9 mouse cellular contexts compared by ENCODE assay signal in genomic region chr7:28356981-28357380, GRCm38 (mm10). TPM values are rescaled to one million over a fixed set of nuclear protein-coding genes. Genes with fewer than 3 reads are reported as not detected.
DNase-seq lines count a peak whose midpoint lies in the region; ATAC-seq lines count a peak whose summit lies in the region.
"Had no signal": no experiment of that assay in that cellular context is flagged by ENCODE, and none has a peak within 500 bp of the region (broad histone marks: within the 10 kb centered on the region; RNA-seq: fewer than 3 reads in every experiment).

No protein-coding gene starts in this region.

- peak; percentile 51; the same call in 1 of the 2 replicates for ATAC-seq in heart, embryonic 13.5 days (ENCODE audit: extremely low read depth, insufficient number of reproducible peaks, low FRiP score, low TSS enrichment)
- ATAC-seq in kidney, embryonic 16.5 days (ENCODE audit: low FRiP score, low TSS enrichment): peak; percentile 68
- ATAC-seq in midbrain, embryonic 11.5 days (ENCODE audit: low FRiP score): peak; percentile 22; the same call in 1 of the 2 replicates

- 2% methylated on average over 5 of the region's 5 CpGs for WGBS in heart, embryonic 13.5 days
- 5% methylated on average over 5 of the region's 5 CpGs for WGBS in kidney, embryonic 16.5 days
- 2% methylated on average over 5 of the region's 5 CpGs for WGBS in midbrain, embryonic 11.5 days

- peak; percentile 13 for DNase-seq in retina, embryonic 14.5 days (ENCODE audit: low spot score)
- DNase-seq in retina, postnatal 1 day: no peak
- no peak for DNase-seq in midbrain, embryonic 11.5 days (ENCODE audit: low spot score, missing footprints)
- DNase-seq in thymus, postnatal 10 days (ENCODE audit: low spot score in 2 of 2): no peak
- no peak for DNase-seq in spleen, postnatal 10 days (ENCODE audit: low spot score in 2 of 2)
- no peak for DNase-seq in layer of hippocampus, adult 9-11 months

- H3K4me2 ChIP-seq in heart, embryonic 13.5 days: peak overlapping the region; percentile 51
- H3K4me2 ChIP-seq in kidney, embryonic 16.5 days (replicated peaks; ENCODE audit: low read depth, low read length): no peak overlapping the region
- H3K4me2 ChIP-seq in midbrain, embryonic 11.5 days: no peak overlapping the region

- H3K4me1 ChIP-seq in heart, embryonic 13.5 days: peaks cover 45% of the 10 kb centered on the region
- H3K4me1 ChIP-seq in kidney, embryonic 16.5 days (ENCODE audit: insufficient read depth, low read length): peaks cover 20% of the 10 kb centered on the region
- peaks cover 18% of the 10 kb centered on the region for H3K4me1 ChIP-seq in midbrain, embryonic 11.5 days (ENCODE audit: control insufficient read depth, insufficient read depth, low read length)

- peak overlapping the region; percentile 72 for H3K9ac ChIP-seq in heart, embryonic 13.5 days
- H3K9ac ChIP-seq in kidney, embryonic 16.5 days (replicated peaks; ENCODE audit: low read length): 0 out of 2 replicates have a peak overlapping the region, but pooled peaks have one; percentile 18
- H3K9ac ChIP-seq in midbrain, embryonic 11.5 days (ENCODE audit: low read length): peak overlapping the region; percentile 37; the same call in 1 of the 2 replicates

- no peak overlapping the region for H3K4me3 ChIP-seq in heart, embryonic 13.5 days
- no peak overlapping the region for H3K4me3 ChIP-seq in kidney, embryonic 16.5 days (ENCODE audit: low read length)
- no peak overlapping the region for H3K4me3 ChIP-seq in midbrain, embryonic 11.5 days (ENCODE audit: low read depth, low read length)
- H3K4me3 ChIP-seq: megakaryocyte, embryonic 14.5 days had no signal

- peak overlapping the region; percentile 91 for H3K27ac ChIP-seq in heart, embryonic 13.5 days (replicated peaks)
- H3K27ac ChIP-seq in kidney, embryonic 16.5 days (ENCODE audit: low read length): peak overlapping the region; percentile 80
- H3K27ac ChIP-seq in midbrain, embryonic 11.5 days (ENCODE audit: low read depth, low read length): peak overlapping the region; percentile 58; the same call in 1 of the 2 replicates

- H3K9me3 ChIP-seq in heart, embryonic 13.5 days: no peaks in the 10 kb centered on the region
- no peaks in the 10 kb centered on the region for H3K9me3 ChIP-seq in kidney, embryonic 16.5 days (ENCODE audit: low read length)
- H3K9me3 ChIP-seq in midbrain, embryonic 11.5 days (ENCODE audit: control insufficient read depth, low read length): no peaks in the 10 kb centered on the region; the same call in 1 of the 2 replicates
- H3K9me3 ChIP-seq: megakaryocyte, embryonic 14.5 days had no signal

- no peaks in the 10 kb centered on the region for H3K27me3 ChIP-seq in heart, embryonic 13.5 days (replicated peaks)
- no peaks in the 10 kb centered on the region for H3K27me3 ChIP-seq in kidney, embryonic 16.5 days (ENCODE audit: insufficient read depth, low read length)
- no peaks in the 10 kb centered on the region for H3K27me3 ChIP-seq in midbrain, embryonic 11.5 days (ENCODE audit: control insufficient read depth, insufficient read depth, low read length)

- peaks cover 69% of the 10 kb centered on the region for H3K36me3 ChIP-seq in heart, embryonic 13.5 days
- peaks cover 58% of the 10 kb centered on the region for H3K36me3 ChIP-seq in kidney, embryonic 16.5 days (ENCODE audit: insufficient read depth, low read length)
- H3K36me3 ChIP-seq in midbrain, embryonic 11.5 days (ENCODE audit: control insufficient read depth, insufficient read depth, low read length): peaks cover 30% of the 10 kb centered on the region

RNA-seq across cellular contexts. Expression of gene Rps16, which starts 6.5 kb away (rescaled TPM):
- 599 and 651 TPM in 2 replicates for polyA plus RNA-seq in heart, embryonic 13.5 days (2015; fragmentation: Nextera tagmentation; extraction: Ambion mirVana)
- 840 and 918 TPM in 2 replicates for polyA plus RNA-seq in kidney, embryonic 16.5 days (2015; fragmentation: Nextera tagmentation; extraction: Ambion mirVana)
- polyA plus RNA-seq in midbrain, embryonic 11.5 days (2014; fragmentation: Nextera tagmentation; extraction: Ambion mirVana): 740 and 824 TPM in 2 replicates

RNA-seq across cellular contexts. Expression of gene Plekhg2, which starts 15.4 kb away (rescaled TPM):
- 43.5 and 49.3 TPM in 2 replicates for polyA plus RNA-seq in heart, embryonic 13.5 days (2015; fragmentation: Nextera tagmentation; extraction: Ambion mirVana)
- 69.1 and 83.3 TPM in 2 replicates for polyA plus RNA-seq in kidney, embryonic 16.5 days (2015; fragmentation: Nextera tagmentation; extraction: Ambion mirVana)
- 36.1 and 39.4 TPM in 2 replicates for polyA plus RNA-seq in midbrain, embryonic 11.5 days (2014; fragmentation: Nextera tagmentation; extraction: Ambion mirVana)

RNA-seq across cellular contexts. Expression of gene Supt5, which starts 18.4 kb away (rescaled TPM):
- 60.1 and 62.3 TPM in 2 replicates for polyA plus RNA-seq in heart, embryonic 13.5 days (2015; fragmentation: Nextera tagmentation; extraction: Ambion mirVana)
- polyA plus RNA-seq in kidney, embryonic 16.5 days (2015; fragmentation: Nextera tagmentation; extraction: Ambion mirVana): 106 and 109 TPM in 2 replicates
- polyA plus RNA-seq in midbrain, embryonic 11.5 days (2014; fragmentation: Nextera tagmentation; extraction: Ambion mirVana): 71.3 and 82.2 TPM in 2 replicates

RNA-seq across cellular contexts. Expression of gene Zfp36, which starts 23.1 kb away (rescaled TPM):
- polyA plus RNA-seq in heart, embryonic 13.5 days (2015; fragmentation: Nextera tagmentation; extraction: Ambion mirVana): 11.9 and 13.6 TPM in 2 replicates
- polyA plus RNA-seq in kidney, embryonic 16.5 days (2015; fragmentation: Nextera tagmentation; extraction: Ambion mirVana): 16.1 and 18.4 TPM in 2 replicates
- polyA plus RNA-seq in midbrain, embryonic 11.5 days (2014; fragmentation: Nextera tagmentation; extraction: Ambion mirVana): 3.3 and 3.5 TPM in 2 replicates

RNA-seq across cellular contexts. Expression of gene Med29, which starts 35.5 kb away (rescaled TPM):
- 49.9 and 54.2 TPM in 2 replicates for polyA plus RNA-seq in heart, embryonic 13.5 days (2015; fragmentation: Nextera tagmentation; extraction: Ambion mirVana)
- 52.9 and 55.9 TPM in 2 replicates for polyA plus RNA-seq in kidney, embryonic 16.5 days (2015; fragmentation: Nextera tagmentation; extraction: Ambion mirVana)
- polyA plus RNA-seq in midbrain, embryonic 11.5 days (2014; fragmentation: Nextera tagmentation; extraction: Ambion mirVana): 44.4 and 50.5 TPM in 2 replicates

Comparison
In these comparisons a context has a peak if more than half of its experiments do, and no peak if none do; other contexts are left out.
1. H3K9ac ChIP-seq: peak in every context shown above with its lines; median percentile 72 in heart, embryonic 13.5 days; 37 in midbrain, embryonic 11.5 days; 18 in kidney, embryonic 16.5 days.